Mouse (Mus musculus): ENCODE measurements around the gene D10Wsu102e.

Gene D10Wsu102e

DNA sequence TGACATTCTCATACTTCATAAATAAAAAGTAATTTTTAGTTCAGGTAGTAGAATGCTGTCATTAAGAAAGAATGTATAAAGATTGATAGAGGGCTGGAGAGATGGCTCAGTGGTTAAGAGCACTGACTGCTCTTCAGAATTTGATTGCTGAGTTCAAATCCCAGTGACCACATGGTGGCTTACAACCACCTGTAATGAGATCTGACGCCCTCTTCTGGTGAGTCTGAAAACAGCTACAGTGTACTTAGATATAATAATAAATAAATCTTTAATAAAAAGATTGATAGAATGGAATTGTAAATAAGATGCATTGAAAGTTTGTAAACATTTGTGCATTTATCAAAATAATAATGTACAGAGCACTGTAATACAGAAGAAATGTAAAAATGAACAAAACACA, 176.4 kb downstream of the D10Wsu102e start:
- peak; percentile 24 for DNase-seq (ENCODE audit: low read depth, low spot score)
